Mouse (Mus musculus): Measurements from ENCODE around the gene Myo10. TPM values are rescaled to one million over a fixed set of nuclear protein-coding genes. Genes with fewer than 3 reads are reported as not detected.

Gene Myo10
- total and polyA plus RNA-seq, 2 experiments from 2014 or later, result 29.2 to 30.0 TPM

GRCm38 (mm10) chr15:25726814-25727213 is 104.5 kb downstream of the Myo10 start:
- H3K27ac ChIP-seq, result no peak overlapping the region
- 85% methylated on average over 5 of the region's 5 CpGs for WGBS
- no peak overlapping the region for H3K4me3 ChIP-seq (ENCODE audit: low read length)

GRCm38 (mm10) chr15:25728501-25728900 is 106.2 kb downstream of the Myo10 start:
- Histone ChIP-seq H3K36me3 (ENCODE audit: insufficient read depth, low read length) (no peaks in the 10 kb centered on the region), H3K9ac (replicated peaks; ENCODE audit: low read length) (no peak overlapping the region), H3K9me3 (ENCODE audit: low read length) (no peaks in the 10 kb centered on the region), H3K27me3 (ENCODE audit: insufficient read depth, low read length) (no peaks in the 10 kb centered on the region), H3K27ac (no peak overlapping the region), H3K4me3 (ENCODE audit: low read length) (no peak overlapping the region), H3K4me2 (ENCODE audit: low read depth, low read length) (no peak overlapping the region), H3K4me1 (ENCODE audit: insufficient read depth, low read length) (no peaks in the 10 kb centered on the region)
- no peak for TF ChIP-seq CTCF (IDR thresholded peaks at IDR 0.05; ENCODE audit: low read depth)
- no peak for ATAC-seq
- WGBS, result 67% methylated on average over 4 of the region's 4 CpGs
- no peak for DNase-seq (ENCODE audit: low spot score)

More at GRCm38 (mm10) chr15:25726814-25727213, 104.5 kb downstream of the Myo10 start:
- Histone ChIP-seq H3K27me3 (ENCODE audit: insufficient read depth, low read length) (no peaks in the 10 kb centered on the region), H3K9ac (replicated peaks; ENCODE audit: low read length) (no peak overlapping the region), H3K4me1 (ENCODE audit: insufficient read depth, low read length) (no peaks in the 10 kb centered on the region), H3K9me3 (ENCODE audit: low read length) (no peaks in the 10 kb centered on the region), H3K36me3 (ENCODE audit: insufficient read depth, low read length) (peaks cover 8% of the 10 kb centered on the region; the same call in 1 of the 2 replicates), H3K4me2 (ENCODE audit: low read depth, low read length) (no peak overlapping the region)
- DNase-seq (ENCODE audit: low spot score) (no peak), ATAC-seq (peak; percentile 52; the same call in 1 of the 2 replicates)
- TF ChIP-seq CTCF (IDR thresholded peaks at IDR 0.05; ENCODE audit: low read depth), result no peak

GRCm38 (mm10) chr15:25731053-25731452 is 108.7 kb downstream of the Myo10 start:
- DNase-seq (ENCODE audit: low spot score), result peak; percentile 67

GRCm38 (mm10) chr15:25732758-25733428 is 110.6 kb downstream of the Myo10 start:
- Histone ChIP-seq H3K27ac (no peak overlapping the region), H3K27me3 (ENCODE audit: insufficient read depth, low read length) (no peaks in the 10 kb centered on the region), H3K4me3 (ENCODE audit: low read length) (no peak overlapping the region), H3K36me3 (ENCODE audit: insufficient read depth, low read length) (no peaks in the 10 kb centered on the region; the same call in 1 of the 2 replicates), H3K9ac (replicated peaks; ENCODE audit: low read length) (no peak overlapping the region), H3K9me3 (ENCODE audit: low read length) (no peaks in the 10 kb centered on the region), H3K4me2 (ENCODE audit: low read depth, low read length) (no peak overlapping the region), H3K4me1 (ENCODE audit: insufficient read depth, low read length) (no peaks in the 10 kb centered on the region)
- peak; percentile 79 for DNase-seq (ENCODE audit: low spot score)
- ATAC-seq, result peak; percentile 79
- TF ChIP-seq CTCF (IDR thresholded peaks at IDR 0.05; ENCODE audit: low read depth), result peak; percentile 84
- 58% methylated on average over 8 of the region's 8 CpGs for WGBS

More at GRCm38 (mm10) chr15:25731053-25731452, 108.7 kb downstream of the Myo10 start:
- H3K4me1 ChIP-seq (ENCODE audit: insufficient read depth, low read length), result no peaks in the 10 kb centered on the region
- no peaks in the 10 kb centered on the region for H3K27me3 ChIP-seq (ENCODE audit: insufficient read depth, low read length)
- no peak overlapping the region; the same call in 1 of the 2 replicates for H3K9ac ChIP-seq (replicated peaks; ENCODE audit: low read length)
- peak; percentile 48 for ATAC-seq
- 0 out of 2 replicates have a peak overlapping the region, but pooled peaks have one; percentile 20 for H3K4me2 ChIP-seq (ENCODE audit: low read depth, low read length)
- WGBS, result 30% methylated on average over 9 of the region's 9 CpGs
- peak; percentile 62 for TF ChIP-seq CTCF (IDR thresholded peaks at IDR 0.05; ENCODE audit: low read depth)
- H3K4me3 ChIP-seq (ENCODE audit: low read length), result no peak overlapping the region
- H3K27ac ChIP-seq, result no peak overlapping the region
- H3K9me3 ChIP-seq (ENCODE audit: low read length), result no peaks in the 10 kb centered on the region
- H3K36me3 ChIP-seq (ENCODE audit: insufficient read depth, low read length), result no peaks in the 10 kb centered on the region; the same call in 1 of the 2 replicates

DNA sequence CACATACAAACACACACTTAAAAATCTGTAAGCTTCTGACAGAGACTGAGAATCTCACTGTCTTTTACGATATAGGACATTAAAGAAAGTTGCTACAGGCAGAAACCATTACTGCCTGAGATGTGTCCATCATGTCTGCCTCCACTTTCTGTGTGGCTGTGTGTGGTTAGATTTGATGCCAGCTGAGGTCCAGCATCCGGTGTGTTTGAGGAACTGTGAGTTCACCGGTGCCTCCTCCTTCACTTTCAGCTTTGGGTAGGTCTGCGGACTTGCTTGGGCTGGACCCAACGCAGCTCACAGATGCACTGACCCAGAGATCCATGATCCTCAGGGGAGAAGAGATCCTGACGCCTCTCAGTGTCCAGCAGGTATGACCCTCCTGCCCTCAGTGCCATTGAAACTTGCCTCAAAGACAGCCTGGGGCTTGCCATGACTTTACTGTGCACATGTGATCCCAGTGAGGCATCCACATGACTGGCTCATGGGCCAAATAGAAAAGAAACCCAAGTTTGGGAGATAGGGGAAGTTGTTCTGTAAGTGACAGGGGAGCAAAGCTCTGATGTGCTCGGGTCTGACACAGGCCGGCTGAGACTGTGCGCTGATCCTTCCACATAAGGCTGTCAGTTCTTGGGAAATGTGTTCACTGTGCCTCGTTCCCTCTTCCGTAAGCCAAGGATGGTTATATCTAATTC is 111.6 kb downstream of the Myo10 start:
- ATAC-seq, result no peak
- H3K4me2 ChIP-seq (ENCODE audit: low read depth, low read length), result no peak overlapping the region
- no peak for DNase-seq (ENCODE audit: low spot score)
- H3K9me3 ChIP-seq (ENCODE audit: low read length), result no peaks in the 10 kb centered on the region
- 91% methylated on average over 11 of the region's 11 CpGs for WGBS
- no peaks in the 10 kb centered on the region; the same call in 1 of the 2 replicates for H3K36me3 ChIP-seq (ENCODE audit: insufficient read depth, low read length)
- H3K27me3 ChIP-seq (ENCODE audit: insufficient read depth, low read length), result no peaks in the 10 kb centered on the region
- no peak overlapping the region for H3K27ac ChIP-seq
- H3K4me3 ChIP-seq (ENCODE audit: low read length), result no peak overlapping the region
- H3K9ac ChIP-seq (replicated peaks; ENCODE audit: low read length), result no peak overlapping the region
- H3K4me1 ChIP-seq (ENCODE audit: insufficient read depth, low read length), result no peaks in the 10 kb centered on the region
- no peak for TF ChIP-seq CTCF (IDR thresholded peaks at IDR 0.05; ENCODE audit: low read depth)

- no peak for ATAC-seq
- TF ChIP-seq CTCF (IDR thresholded peaks at IDR 0.05; ENCODE audit: low read depth), result no peak
- no peak overlapping the region for H3K4me3 ChIP-seq (ENCODE audit: low read length)
- H3K9me3 ChIP-seq (ENCODE audit: low read length), result no peaks in the 10 kb centered on the region
- H3K9ac ChIP-seq (replicated peaks; ENCODE audit: low read length), result no peak overlapping the region
- no peaks in the 10 kb centered on the region for H3K4me1 ChIP-seq (ENCODE audit: insufficient read depth, low read length)
- DNase-seq (ENCODE audit: low spot score), result no peak
- no peak overlapping the region for H3K27ac ChIP-seq
- H3K27me3 ChIP-seq (ENCODE audit: insufficient read depth, low read length), result no peaks in the 10 kb centered on the region
- no peak overlapping the region for H3K4me2 ChIP-seq (ENCODE audit: low read depth, low read length)
- whole genome bisulfite sequencing, result 40% methylated on average over 6 of the region's 6 CpGs
- no peaks in the 10 kb centered on the region; the same call in 1 of the 2 replicates for H3K36me3 ChIP-seq (ENCODE audit: insufficient read depth, low read length)
These were observed 114.2 kb downstream of the Myo10 start for GRCm38 (mm10) chr15:25736531-25736930.

All from hindbrain, postnatal 0 days (tissue).